Mouse (Mus musculus) megakaryocyte-erythroid progenitor cell, adult 5 weeks (primary cell): Measurements from ENCODE around the gene Psme3. TPM values are rescaled to one million over a fixed set of nuclear protein-coding genes. Genes with fewer than 3 reads are reported as not detected.

Experiments
- polyA plus RNA-seq: library from polyadenylated mRNA; stranded (reverse); fragments of >175 nt; gene quantifications from 2 replicates; pipeline ENCODE4 v1.2.3, GENCODE M21; 2012

Psme3 gene
- polyA plus RNA-seq: 57.6 and 67.2 TPM in 2 replicates

DNA sequence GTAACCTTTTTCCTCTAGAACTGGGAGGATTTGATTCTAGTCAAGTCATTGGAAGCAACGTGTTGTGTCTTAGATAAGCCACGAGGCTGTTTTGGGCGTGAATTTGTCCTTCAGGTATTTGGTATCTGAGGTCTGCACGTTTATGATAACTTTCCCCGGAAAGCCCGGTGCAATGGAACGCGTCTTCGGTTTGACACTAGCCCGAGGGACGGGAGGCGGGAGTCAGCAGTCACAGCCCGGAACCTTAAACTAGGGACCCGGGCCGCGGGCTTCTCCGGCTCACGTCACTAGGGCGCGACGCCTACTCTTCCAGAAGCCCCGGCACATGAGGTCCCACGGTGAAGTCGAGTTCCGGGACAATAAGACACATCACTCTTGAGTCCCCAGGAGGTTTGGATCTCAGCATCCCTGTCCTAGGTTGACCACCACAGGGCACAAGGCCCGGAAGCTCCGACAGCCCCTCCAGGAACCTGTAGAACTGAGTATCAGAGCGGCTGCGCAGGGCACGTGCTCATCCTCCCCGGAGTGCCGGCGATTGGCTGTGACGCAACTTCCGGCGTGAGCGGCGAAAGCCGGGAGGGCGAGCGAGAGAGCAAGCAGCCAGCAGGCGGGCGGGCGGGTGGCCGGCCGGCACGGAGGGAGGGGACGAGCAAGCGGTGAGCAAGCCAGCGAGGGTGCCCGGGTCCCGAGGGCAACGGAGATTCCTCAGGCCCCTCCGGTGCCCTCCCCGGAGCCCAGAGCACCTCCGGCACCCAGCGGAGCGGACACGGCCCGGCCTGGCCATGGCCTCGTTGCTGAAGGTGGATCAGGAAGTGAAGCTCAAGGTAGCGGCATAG lies at the start of gene Psme3:
Gene Psme3 (plus strand): TSS at position 549 of the 836 bp plus-strand sequence.

GRCm38 (mm10) chr11:101278223-101279192 lies 37.5 kb upstream of the Psme3 start, which contains the start of the genes Cntd1 and Coa3:
Gene Cntd1 (plus strand): TSS chr11:101279012.
Gene Coa3 (minus strand): TSS chr11:101279114.

DNA sequence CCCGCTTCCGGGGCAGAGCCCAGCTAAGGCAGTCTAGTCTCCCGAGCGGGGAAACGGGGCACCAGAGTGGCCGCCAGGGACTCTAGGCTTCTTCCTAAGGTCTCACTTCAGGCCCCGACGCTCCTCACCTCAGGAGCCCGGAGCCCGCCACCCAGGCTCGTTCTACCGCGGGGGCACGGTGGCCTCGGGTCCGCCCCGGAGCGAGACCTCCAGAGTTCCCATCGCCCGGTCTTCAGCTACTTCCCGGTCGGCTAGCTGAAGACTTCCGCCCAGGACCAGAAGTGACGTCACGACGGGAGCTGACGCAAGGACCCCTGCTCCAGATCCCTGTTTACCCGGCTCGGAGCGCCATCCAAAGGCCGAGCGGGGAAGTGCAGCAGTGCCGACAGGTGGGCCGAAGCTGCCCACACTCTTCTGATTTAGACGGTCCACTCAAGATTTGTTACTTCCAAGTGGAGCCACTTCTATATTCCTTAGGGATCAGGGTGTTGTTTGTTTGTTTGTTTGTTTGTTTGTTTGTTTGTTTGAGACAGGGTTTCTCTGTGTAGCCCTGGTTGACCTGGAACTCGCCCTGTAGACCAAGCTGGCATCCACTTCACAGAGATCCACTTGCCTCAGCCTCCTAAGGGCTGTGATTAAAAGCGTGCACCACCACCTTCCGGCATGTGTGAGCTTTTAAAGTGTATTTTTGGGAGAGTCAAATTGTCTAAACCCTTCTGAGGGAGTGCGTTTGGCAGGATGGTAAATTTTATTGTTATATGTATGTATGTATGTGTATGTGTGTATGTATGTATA lies 13.8 kb upstream of the Psme3 start, which contains the start of gene Becn1:
Gene Becn1 (minus strand): TSS at position 283 of the 795 bp plus-strand sequence.

GRCm38 (mm10) chr11:101324763-101325162 lies 8.8 kb downstream of the Psme3 start, which contains the start of gene Aoc2:
Gene Aoc2 (plus strand): TSS chr11:101325063.

DNA sequence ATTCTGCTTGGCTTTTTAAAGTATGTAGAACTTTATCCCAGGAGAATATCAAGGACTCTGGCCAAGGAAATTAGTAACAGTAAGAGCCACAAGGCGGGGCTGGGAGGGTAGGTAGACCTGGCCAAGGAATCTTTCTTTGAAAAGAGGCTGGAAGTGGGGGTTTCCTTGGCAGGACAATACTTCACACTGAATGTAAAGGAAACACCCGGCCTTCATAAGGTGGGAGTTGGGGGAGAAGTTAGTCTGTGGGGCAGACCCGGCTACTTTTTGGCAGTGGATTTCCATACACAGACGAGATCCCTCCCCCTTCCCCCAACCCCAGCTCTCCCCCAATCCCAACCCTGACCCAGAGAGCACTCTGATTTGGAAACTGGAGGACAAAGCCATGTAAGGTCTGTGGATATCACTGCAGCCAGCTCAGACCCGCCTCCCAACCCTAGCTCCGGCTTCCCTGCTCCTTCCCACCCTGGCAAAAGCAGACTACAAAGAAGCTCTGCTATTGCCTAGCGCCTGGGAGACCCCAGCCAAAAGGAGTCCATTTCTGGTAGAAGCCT lies 14.4 kb downstream of the Psme3 start, which contains the start of gene Aoc3:
Gene Aoc3 (plus strand): TSS at position 235 of the 554 bp plus-strand sequence.

GRCm38 (mm10) chr11:101367326-101367935 lies 51.4 kb downstream of the Psme3 start, which contains the start of gene G6pc:
Gene G6pc (plus strand): TSS chr11:101367561.

Other genes with a start within 250 kb of the Psme3 start
- 10.9 and 18.8 TPM in 2 replicates for gene Naglu, start 246.2 kb upstream of the Psme3 start, polyA plus RNA-seq
- 14.7 and 25.8 TPM in 2 replicates for gene Hsd17b1, start 237.8 kb upstream of the Psme3 start, polyA plus RNA-seq
- 28.1 and 33.5 TPM in 2 replicates for gene Coasy, start 233.6 kb upstream of the Psme3 start, polyA plus RNA-seq
- 25.5 and 26.1 TPM in 2 replicates for gene Mlx, start 228.9 kb upstream of the Psme3 start, polyA plus RNA-seq
- gene Psmc3ip, start 220.8 kb upstream of the Psme3 start, polyA plus RNA-seq: 31.9 and 37.0 TPM in 2 replicates
- 10.3 and 11.6 TPM in 2 replicates for gene Retreg3, start 196.3 kb upstream of the Psme3 start, polyA plus RNA-seq
- gene Tubg1, start 196.3 kb upstream of the Psme3 start, polyA plus RNA-seq: 65.7 and 69.7 TPM in 2 replicates
- gene Tubg2, start 160.3 kb upstream of the Psme3 start, polyA plus RNA-seq: 0.12 TPM in 1 of 2 replicates, not detected in the other
- gene Cntnap1, start 145.7 kb upstream of the Psme3 start, polyA plus RNA-seq: 1.3 and 1.7 TPM in 2 replicates
- gene Plekhh3, start 144.9 kb upstream of the Psme3 start, polyA plus RNA-seq: 1.7 and 2.8 TPM in 2 replicates
- gene Ccr10, start 140.8 kb upstream of the Psme3 start, polyA plus RNA-seq: 0.12 and 0.25 TPM in 2 replicates
- 4.0 and 4.4 TPM in 2 replicates for gene Ezh1, start 89.8 kb upstream of the Psme3 start, polyA plus RNA-seq
- gene Ramp2, start 70.2 kb upstream of the Psme3 start, polyA plus RNA-seq: 0.44 TPM in 1 of 2 replicates, not detected in the other
- gene Vps25, start 62.5 kb upstream of the Psme3 start, polyA plus RNA-seq: 95.7 and 108 TPM in 2 replicates
- 0.48 and 1.5 TPM in 2 replicates for gene Wnk4, start 55.6 kb upstream of the Psme3 start, polyA plus RNA-seq
- 0.18 and 0.28 TPM in 2 replicates for gene Cntd1, start 37.2 kb upstream of the Psme3 start, polyA plus RNA-seq
- gene Coa3, start 37.1 kb upstream of the Psme3 start, polyA plus RNA-seq: 27.4 and 27.5 TPM in 2 replicates
- gene Becn1, start 13.9 kb upstream of the Psme3 start, polyA plus RNA-seq: 116 and 157 TPM in 2 replicates
- 3.4 and 5.3 TPM in 2 replicates for gene Aoc2, start 8.8 kb downstream of the Psme3 start, polyA plus RNA-seq
- gene Aoc3, start 14.4 kb downstream of the Psme3 start, polyA plus RNA-seq: 0.09 TPM in 1 of 2 replicates, not detected in the other
- not detected in 2 replicates for gene G6pc, start 51.3 kb downstream of the Psme3 start, polyA plus RNA-seq
- gene Aarsd1, start 101.4 kb downstream of the Psme3 start, polyA plus RNA-seq: 67.2 and 86.7 TPM in 2 replicates
- 1.2 and 1.4 TPM in 2 replicates for gene Gm27029, start 108.6 kb downstream of the Psme3 start, polyA plus RNA-seq
- 5.6 and 7.3 TPM in 2 replicates for gene Rundc1, start 108.9 kb downstream of the Psme3 start, polyA plus RNA-seq
- gene Ptges3l, start 109.1 kb downstream of the Psme3 start, polyA plus RNA-seq: 0.53 and 1.1 TPM in 2 replicates
- gene Rpl27, start 126.1 kb downstream of the Psme3 start, polyA plus RNA-seq: 714 and 821 TPM in 2 replicates
- 20.0 and 23.7 TPM in 2 replicates for gene Ifi35, start 132.2 kb downstream of the Psme3 start, polyA plus RNA-seq
- gene Rnd2, start 148.8 kb downstream of the Psme3 start, polyA plus RNA-seq: 7.8 and 12.1 TPM in 2 replicates
- 200 and 226 TPM in 2 replicates for gene Vat1, start 150.0 kb downstream of the Psme3 start, polyA plus RNA-seq
- 7.4 and 9.3 TPM in 2 replicates for gene Brca1, start 235.7 kb downstream of the Psme3 start, polyA plus RNA-seq
- 43.7 and 46.7 TPM in 2 replicates for gene Nbr1, start 235.9 kb downstream of the Psme3 start, polyA plus RNA-seq